Mouse (Mus musculus) effector memory CD4-positive, alpha-beta T cell, adult 7 months (primary cell): ENCODE measurements around the gene Mup8. TPM values are rescaled to one million over a fixed set of nuclear protein-coding genes. Genes with fewer than 3 reads are reported as not detected.

Source experiments
- polyA plus RNA-seq: library from polyadenylated mRNA; unstranded; fragments of 100-300 nt; shearing (Covaris generic); gene quantifications from one replicate; pipeline ENCODE4 v1.2.1, GENCODE M21; 2017

The Mup8 gene
- not detected for polyA plus RNA-seq

DNA sequence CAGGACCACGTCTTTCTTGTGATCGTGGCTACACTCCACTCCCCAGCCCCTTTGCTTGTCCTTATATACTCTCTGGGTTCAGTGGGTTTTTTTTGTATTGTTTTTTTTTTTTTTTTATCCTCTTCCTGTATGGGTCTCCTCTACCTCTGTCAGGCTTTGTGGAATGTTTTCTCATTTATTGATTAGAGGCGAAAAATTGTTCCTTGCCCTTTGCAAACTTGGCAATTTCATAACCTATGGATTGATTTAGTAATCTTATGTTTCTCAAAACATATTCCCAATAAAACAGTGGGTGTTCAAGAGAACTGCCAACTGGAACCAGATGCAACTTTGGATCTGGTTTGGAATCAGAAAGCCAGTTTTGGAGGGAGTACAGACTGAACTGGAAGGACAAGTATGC, at the start of gene Mup8:
Mup8 (minus strand) TSS at position 101 of the 400 bp plus-strand sequence.

Other genes with a start within 250 kb of the Mup8 start
- gene Mup7, start 152.1 kb downstream of the Mup8 start, polyA plus RNA-seq: not detected
- not detected for gene Mup2, start 68.3 kb downstream of the Mup8 start, polyA plus RNA-seq
- not detected for gene Mup9, start 199.4 kb upstream of the Mup8 start, polyA plus RNA-seq